Mouse (Mus musculus) kidney, adult 18-20 months (tissue): ENCODE data around the gene Gm9958.

ENCODE experiments used
- DNase-seq: peaks from one replicate; pipeline ENCODE4 v3.0.0; 2021

Gene Gm9958

GRCm38 (mm10) chr5:90367067-90367303, at the start of gene Gm9958:
Gene Gm9958, plus strand, starts transcription at chr5:90367204.
- DNase-seq = no peak

- no peak for DNase-seq
Observed at GRCm38 (mm10) chr5:90331071-90331470, 35.9 kb upstream of the Gm9958 start.

GRCm38 (mm10) chr5:90332478-90332877, 34.5 kb upstream of the Gm9958 start:
- DNase-seq = no peak

- DNase-seq = no peak
Observed at GRCm38 (mm10) chr5:90338177-90339091, 28.6 kb upstream of the Gm9958 start.

DNA sequence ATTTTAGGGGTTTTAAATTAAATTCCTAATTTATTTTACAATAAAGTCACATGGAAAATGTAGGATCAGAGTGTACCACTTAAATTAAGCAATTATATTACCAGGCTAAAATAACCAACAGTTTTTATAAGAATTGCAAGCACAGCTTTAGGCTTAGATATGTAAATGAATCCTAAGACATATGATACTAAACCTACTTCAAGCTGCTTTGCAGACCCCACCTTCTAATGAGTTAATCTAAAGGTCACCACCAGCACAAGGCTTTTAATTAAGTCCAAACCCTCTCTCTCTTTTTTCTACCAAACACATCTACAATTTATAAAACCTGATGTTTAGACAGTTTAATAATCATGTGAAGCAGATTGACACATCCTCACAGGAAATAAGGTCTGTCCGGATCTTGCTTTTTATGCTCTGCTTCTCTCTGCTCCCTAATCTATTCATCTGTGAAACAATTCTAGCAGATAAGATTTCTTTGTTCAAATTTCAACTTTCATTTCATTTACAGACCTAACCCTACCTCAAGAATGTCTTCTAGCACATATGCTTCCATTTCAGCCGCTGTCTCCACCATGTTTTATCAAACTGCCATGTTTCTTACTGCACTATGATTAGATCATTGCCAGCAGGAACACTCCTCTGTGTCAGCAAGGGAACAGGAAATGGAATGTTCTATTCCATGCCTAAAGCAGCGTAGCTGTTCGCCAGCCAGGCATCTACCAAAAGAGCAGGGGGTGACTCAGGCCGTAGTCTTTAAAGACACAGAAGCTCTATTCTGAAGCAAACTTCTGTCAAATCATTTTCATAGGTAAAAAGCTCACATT, 27.7 kb upstream of the Gm9958 start:
- DNase-seq = peak; percentile 40

GRCm38 (mm10) chr5:90339953-90340343, 27.1 kb upstream of the Gm9958 start:
- DNase-seq = no peak

- DNase-seq = no peak
Observed at GRCm38 (mm10) chr5:90340847-90341246, 26.2 kb upstream of the Gm9958 start.

GRCm38 (mm10) chr5:90346877-90347276, 20.1 kb upstream of the Gm9958 start:
- DNase-seq = no peak

DNA sequence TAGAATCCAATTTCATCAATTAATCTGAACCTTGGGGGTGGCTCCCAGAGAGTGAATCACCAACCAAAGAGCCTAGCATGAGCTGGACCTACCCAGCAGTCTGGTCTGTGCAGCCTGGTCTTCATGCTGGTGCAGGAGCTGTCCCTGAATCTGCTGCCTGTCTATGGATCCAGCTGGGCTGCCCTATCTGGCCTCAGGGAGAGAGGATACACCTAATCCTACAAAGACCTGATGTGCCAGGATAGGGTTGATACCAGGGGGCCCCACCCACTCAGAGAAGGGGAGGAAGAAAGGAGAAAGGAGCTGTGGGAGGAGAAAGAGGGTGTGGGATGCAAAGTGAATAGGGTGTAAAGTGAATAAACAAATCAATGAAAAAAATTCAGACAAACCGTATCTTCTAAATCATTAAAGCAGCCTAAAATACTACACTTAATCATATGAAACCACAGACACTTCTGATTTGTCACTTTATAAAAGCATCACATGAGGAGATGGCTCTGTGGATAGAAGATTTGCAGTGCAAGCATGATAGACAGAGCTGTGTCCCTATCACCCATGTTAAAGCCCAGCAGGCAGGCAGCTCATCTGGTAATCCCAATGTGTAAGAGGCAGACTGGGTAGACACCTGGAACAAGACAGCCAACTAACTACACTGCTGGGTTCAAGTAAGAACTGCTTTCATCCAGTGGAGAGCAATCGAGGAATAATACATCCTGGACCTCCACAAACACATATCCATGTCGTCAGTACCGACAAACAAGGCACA, 13.3 kb upstream of the Gm9958 start:
- DNase-seq = no peak

DNA sequence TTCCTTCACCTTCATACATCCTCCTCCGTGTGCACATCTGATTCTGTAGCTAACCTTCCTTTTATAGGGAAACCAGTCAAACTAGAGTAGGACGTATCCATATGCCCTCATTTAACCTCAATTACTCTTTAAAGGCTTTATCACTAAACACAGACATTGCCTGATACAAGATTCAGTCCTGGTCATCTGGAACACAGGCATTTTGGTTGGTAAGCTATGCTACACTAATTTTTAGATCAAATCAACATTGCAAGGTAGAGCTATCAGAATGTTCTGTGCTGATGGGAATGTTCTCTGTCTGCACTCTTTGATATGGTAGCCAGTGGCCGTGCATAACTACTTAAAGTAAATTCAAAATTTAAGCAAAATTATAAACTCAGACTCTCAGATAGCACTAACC, 11.2 kb upstream of the Gm9958 start:
- no peak for DNase-seq

GRCm38 (mm10) chr5:90364526-90364925, 2.5 kb upstream of the Gm9958 start:
- peak; percentile 73 for DNase-seq

DNA sequence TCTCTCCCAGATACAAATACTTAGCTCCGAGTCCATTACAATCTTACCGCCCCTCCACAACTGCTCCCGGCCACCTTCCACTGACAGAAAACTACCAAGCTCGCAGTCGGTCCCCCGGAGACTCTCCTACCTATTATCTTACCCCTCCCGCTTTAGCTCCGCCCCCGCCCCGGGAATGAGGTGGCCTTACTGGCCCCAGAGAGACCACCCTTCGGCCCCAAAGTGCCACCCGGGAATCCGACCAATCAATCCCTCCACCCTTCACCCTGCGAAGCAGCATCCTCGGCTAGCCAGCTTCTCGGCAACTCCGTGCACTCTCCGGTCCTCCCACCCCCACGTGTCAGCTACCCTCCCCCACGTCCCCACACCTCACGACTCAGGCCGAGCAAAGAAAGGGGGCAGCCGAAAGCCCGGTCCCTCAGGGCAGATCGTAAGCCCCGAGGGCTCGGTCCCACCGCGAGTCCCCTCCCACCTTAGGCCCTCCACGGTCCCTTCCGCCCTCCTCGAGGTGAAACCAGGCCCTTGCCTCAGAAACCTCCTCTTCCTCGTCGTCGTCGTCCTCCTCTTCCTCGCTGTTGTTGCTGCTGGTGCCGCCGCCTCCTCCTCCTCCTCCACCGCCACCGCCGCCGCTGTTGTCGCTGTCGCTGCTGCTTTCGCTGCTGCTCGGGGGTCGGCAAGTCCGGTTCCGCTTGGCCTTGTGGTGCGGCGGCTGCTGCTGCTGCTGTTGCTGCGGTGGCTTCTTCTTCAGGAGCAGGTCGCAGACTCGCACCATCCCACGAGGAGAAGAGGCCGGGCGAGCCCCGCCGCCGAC, 1.7 kb upstream of the Gm9958 start:
- peak; percentile 60 for DNase-seq

- DNase-seq = peak; percentile 94
Observed at GRCm38 (mm10) chr5:90366121-90367066, 610 bp upstream of the Gm9958 start, which contains the start of gene Ankrd17. Gene Ankrd17, minus strand, starts transcription at chr5:90366577.

DNA sequence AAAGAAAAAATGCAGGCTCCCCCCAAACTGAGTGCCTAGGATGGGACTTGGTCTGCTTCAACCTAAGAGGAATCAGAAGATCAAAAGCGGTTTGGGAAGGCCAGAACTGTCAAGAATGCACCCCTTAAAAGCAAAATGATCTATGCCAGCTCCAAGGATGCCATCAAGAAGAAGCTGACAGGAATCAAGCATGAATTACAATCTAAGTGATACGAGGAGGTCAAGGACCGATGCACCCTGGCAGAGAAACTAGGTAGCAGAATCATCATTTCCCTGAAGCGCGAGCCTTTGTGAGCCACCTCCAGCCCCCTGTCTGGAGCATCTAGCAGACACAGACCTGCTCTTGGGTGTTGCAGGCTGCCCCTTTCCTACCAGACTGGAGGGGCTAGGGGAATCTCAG, 3.4 kb downstream of the Gm9958 start:
- no peak for DNase-seq

- DNase-seq = no peak
Observed at GRCm38 (mm10) chr5:90373708-90374107, 6.7 kb downstream of the Gm9958 start.

DNA sequence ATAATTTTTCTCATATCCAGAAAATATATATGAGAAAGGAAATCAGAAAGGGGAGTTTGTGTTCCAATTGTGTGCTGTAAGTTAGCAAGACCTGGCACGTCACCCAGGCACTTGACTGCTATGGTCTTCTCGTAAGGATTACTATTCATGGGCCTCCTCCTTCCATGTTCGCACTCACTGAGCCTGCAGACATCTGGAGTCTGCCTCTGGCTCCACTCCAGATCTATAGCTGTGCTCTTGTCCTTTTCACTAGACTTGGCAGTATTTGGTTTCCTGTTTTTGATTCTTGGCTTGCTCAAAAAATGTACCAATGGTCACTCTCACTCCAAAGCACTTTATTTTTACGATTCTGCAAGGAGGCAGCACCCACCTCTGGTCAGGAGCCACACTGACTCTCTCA, 14.5 kb downstream of the Gm9958 start:
- DNase-seq = no peak

DNA sequence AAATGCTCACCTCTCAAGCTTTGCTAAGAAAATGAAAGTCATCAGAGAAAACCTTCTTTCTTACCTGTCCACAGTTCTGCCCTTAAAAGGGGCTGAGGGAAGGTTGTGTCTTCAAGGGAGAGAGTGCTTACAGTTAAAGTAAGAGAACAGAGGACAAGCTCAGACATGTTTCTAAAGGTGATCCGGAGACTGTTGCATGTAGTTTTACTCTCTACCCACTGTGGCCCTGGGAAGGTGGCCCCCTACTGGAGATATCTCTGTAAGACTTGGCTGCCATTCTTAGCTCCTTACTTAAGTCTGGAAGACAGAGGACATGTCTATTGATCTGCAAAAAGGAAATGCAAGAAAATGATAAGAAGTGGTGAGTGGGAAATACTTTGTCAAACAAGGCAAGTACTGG, 16.1 kb downstream of the Gm9958 start:
- DNase-seq = peak; percentile 33

GRCm38 (mm10) chr5:90393764-90394163, 26.8 kb downstream of the Gm9958 start:
- no peak for DNase-seq

DNA sequence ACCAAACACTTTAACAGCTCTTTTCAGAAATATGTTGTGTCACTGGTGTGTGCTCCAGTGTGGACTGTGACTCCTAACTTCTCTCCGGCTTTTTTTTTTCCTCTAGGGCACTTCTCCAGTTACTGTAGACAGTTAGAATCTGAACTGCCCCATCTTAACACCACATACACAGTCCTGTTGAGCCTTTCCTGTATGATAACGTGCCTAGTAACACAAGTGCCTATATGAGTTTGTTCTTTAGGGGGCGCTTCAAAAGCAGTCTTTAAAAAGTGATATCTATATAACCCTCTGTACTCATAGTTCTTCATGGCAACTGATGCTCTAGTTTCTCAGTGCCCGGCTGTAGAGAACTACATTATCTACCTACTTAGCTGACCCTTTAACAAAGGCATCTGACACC, 27.3 kb downstream of the Gm9958 start:
- no peak for DNase-seq

GRCm38 (mm10) chr5:90396817-90397216, 29.8 kb downstream of the Gm9958 start:
- DNase-seq = no peak

DNA sequence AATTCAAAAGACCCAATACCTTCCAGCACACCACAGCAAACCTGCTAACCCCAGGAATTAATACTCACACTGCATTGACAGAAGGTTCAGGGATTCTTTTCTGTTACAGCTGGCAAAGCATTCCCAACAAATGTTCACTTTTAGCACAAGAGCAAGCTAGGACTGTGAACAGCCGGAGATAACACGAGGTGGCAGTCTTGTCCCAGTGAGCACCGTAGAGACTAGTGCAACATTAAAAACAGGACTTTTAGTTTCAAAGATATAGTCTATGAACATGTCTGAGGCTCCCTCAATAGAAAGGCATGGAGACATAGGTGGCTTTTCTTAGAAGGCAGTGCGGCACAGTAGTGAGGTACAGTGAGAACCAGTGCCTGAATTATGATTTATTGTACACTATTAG, 38.2 kb downstream of the Gm9958 start:
- peak; percentile 42 for DNase-seq
